Mouse (Mus musculus) bone marrow macrophage, adult 2 months (primary cell): ENCODE measurements around the gene Bckdk. TPM values are rescaled to one million over a fixed set of nuclear protein-coding genes. Genes with fewer than 3 reads are reported as not detected.

ENCODE experiments used
- H3K27ac ChIP-seq: 2 replicates; pipeline ENCODE4 v1.5.1; 2012; ENCODE audit warnings: low read depth, low read length; ENCODE audit not compliant: insufficient read depth
- H3K4me1 ChIP-seq: 2 replicates; pipeline ENCODE4 v1.6.1; 2012; ENCODE audit warnings: low read length; ENCODE audit not compliant: control insufficient read depth, insufficient read depth
- H3K4me3 ChIP-seq: 2 replicates; pipeline ENCODE4 v1.5.1; 2012; ENCODE audit warnings: mild to moderate bottlenecking, low read length, moderate library complexity; ENCODE audit not compliant: insufficient read depth
- CTCF ChIP-seq: IDR thresholded peaks from 2 replicates; pipeline ENCODE4 v1.5.1; 2012; ENCODE audit warnings: low read depth, mild to moderate bottlenecking, low read length, moderate library complexity
- POLR2A ChIP-seq: IDR thresholded peaks from 2 replicates; pipeline ENCODE4 v1.6.1; 2012; ENCODE audit warnings: mild to moderate bottlenecking, low read depth, low read length, borderline replicate concordance
- polyA plus RNA-seq: library from polyadenylated mRNA; stranded (reverse); fragments of >200 nt; gene quantifications from 2 replicates; pipeline ENCODE4 v1.2.4, GENCODE M21; 2012; ENCODE audit not compliant: missing spikeins, insufficient read depth, insufficient read length

Bckdk gene
- polyA plus RNA-seq, 1 experiment: 73.8 TPM

DNA sequence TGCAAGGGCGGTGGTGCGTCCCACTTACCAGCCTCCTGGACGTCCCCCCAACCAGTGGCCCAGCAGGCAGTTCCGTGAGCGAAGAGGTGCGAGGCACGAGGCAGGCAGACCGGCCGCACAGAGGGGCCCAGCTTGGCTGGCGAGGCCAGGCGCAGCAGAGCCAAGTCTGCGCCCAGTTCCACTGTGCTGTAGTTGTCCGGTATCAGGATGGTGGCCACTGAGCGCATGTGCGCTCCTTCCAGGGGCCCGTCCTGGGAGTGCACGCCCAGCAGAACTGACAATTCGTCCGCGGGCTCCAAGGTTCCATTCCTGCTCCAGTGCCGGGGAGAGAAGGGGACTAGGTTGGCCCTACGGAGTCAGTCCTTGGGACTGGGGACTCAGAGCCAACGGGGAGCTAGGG, 40.7 kb downstream of the Bckdk start:
- Histone ChIP-seq H3K4me3 (no peak overlapping the region), H3K4me1 (peaks cover 6% of the 10 kb centered on the region), H3K27ac (no peak overlapping the region)
- TF ChIP-seq CTCF (no peak), POLR2A (no peak)

DNA sequence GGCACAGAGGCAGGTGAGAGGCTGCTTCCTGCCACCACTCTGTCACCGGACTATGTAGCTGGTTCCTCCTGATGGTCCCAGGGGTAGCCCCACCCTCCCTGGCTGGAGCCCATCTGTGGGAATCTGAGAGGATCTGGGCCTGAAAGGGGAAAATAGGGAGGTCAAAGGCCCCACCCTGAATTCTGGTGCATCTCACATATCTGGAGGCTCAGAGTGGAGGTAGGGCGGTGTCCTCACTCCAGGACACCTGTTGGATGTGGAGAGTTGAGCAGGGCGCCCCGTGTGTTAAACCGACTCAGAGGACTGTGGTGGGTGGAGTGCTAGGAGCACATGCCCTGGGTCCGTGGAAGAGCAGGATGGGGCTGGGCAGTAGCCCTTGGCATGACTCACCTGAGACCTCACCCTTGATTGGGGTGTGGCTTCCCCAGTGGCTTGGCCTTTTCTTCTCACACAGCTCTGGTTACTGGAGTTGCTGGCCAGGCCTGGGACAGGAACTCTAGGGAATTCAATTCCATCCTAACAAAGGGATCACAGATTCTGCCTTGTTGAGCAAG, 42.7 kb downstream of the Bckdk start, which contains the start of gene Prss36:
TSS of gene Prss36 (minus strand) at position 256 of the 554 bp plus-strand sequence.
- Histone ChIP-seq H3K4me3 (no peak within 1 kb of the TSS), H3K4me1 (peaks cover 6% of the 10 kb centered on the region), H3K27ac (no peak within 1 kb of the TSS)
- TF ChIP-seq POLR2A: no peak
- TF ChIP-seq CTCF: no peak

DNA sequence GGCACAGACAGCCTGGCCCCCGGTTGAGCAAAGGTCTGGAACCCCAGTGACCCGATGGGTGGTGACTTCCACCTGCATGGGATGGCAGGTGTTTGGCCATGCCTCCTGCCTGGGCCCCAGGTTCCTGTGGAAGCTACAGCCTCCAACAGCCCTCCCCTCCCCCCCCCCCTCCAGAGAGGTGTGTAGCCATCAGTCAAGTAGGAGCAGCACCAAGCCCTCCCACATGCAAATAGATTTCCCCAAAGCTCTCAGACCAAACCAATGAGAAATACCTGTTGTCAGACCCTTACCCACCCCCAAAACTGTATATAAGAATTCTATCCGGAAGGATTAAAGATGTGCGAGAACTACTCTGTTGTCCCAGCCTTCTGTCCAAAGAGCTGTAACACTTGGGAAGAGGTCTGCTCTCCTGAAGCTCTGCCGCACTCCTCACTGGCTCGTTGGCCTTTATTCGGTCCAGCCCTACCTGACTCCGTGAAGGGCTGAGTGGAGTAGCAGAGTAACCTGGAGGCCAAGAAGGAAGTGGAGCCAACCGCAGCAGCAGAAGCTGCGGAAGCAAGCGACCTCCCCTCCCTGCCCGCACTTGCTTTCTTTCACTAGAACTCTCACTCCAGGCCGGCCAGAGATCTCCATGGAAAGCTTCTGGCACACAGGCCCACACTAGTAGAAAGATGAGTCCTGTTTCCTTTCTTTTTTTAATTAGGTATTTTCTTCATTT, 49.1 kb downstream of the Bckdk start:
- peaks cover 6% of the 10 kb centered on the region for H3K4me1 ChIP-seq
- no peak overlapping the region for H3K27ac ChIP-seq
- no peak overlapping the region for H3K4me3 ChIP-seq
- no peak for TF ChIP-seq CTCF
- TF ChIP-seq POLR2A: no peak

DNA sequence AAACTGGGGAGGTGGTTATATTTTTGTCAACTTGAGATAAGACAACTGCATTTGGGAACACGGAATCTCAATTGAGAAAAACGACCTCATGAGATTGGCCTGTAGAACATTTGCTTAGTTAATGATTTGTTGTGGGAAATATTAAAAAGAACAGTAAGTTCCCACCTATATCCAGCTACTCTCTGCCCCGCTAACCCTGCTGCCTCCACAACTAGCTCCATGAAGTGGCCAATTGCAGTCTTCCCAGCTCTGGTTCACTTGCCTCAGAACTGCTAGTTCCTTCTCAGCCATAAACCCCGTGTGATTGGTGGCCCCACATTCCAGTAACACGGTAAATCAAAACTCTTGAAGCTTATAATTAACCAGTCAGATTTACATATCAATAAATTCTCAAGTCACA, 55.5 kb downstream of the Bckdk start:
- Histone ChIP-seq H3K27ac (no peak overlapping the region), H3K4me3 (no peak overlapping the region), H3K4me1 (no peaks in the 10 kb centered on the region)
- no peak for TF ChIP-seq CTCF
- no peak for TF ChIP-seq POLR2A

Other genes with a start within 250 kb of the Bckdk start
- 30.4 and 40.0 TPM in 2 replicates for gene Bcl7c, start 195.1 kb upstream of the Bckdk start, polyA plus RNA-seq
- gene Ctf1, start 191.3 kb upstream of the Bckdk start, polyA plus RNA-seq: not detected in 2 replicates
- gene Ctf2, start 171.9 kb upstream of the Bckdk start, polyA plus RNA-seq: not detected in 2 replicates
- gene Fbxl19, start 159.5 kb upstream of the Bckdk start, polyA plus RNA-seq: 11.9 and 16.5 TPM in 2 replicates
- 44.2 and 45.8 TPM in 2 replicates for gene Orai3, start 134.3 kb upstream of the Bckdk start, polyA plus RNA-seq
- gene Setd1a, start 127.4 kb upstream of the Bckdk start, polyA plus RNA-seq: 28.2 and 30.1 TPM in 2 replicates
- gene Gm49388, start 118.5 kb upstream of the Bckdk start, polyA plus RNA-seq: not detected in 2 replicates
- gene Hsd3b7, start 103.5 kb upstream of the Bckdk start, polyA plus RNA-seq: 43.4 and 47.9 TPM in 2 replicates
- 152 and 168 TPM in 2 replicates for gene Stx4a, start 79.8 kb upstream of the Bckdk start, polyA plus RNA-seq
- gene Stx1b, start 79.5 kb upstream of the Bckdk start, polyA plus RNA-seq: not detected in 2 replicates
- gene Zfp646, start 27.9 kb upstream of the Bckdk start, polyA plus RNA-seq: 14.7 and 16.7 TPM in 2 replicates
- gene Zfp668, start 27.3 kb upstream of the Bckdk start, polyA plus RNA-seq: 8.0 and 9.8 TPM in 2 replicates
- 0.86 and 1.0 TPM in 2 replicates for gene Prss53, start 13.1 kb upstream of the Bckdk start, polyA plus RNA-seq
- not detected in 2 replicates for gene Gm21974, start 8.6 kb upstream of the Bckdk start, polyA plus RNA-seq
- gene Vkorc1, start 8.5 kb upstream of the Bckdk start, polyA plus RNA-seq: 93.3 and 116 TPM in 2 replicates
- gene Kat8, start 8.4 kb downstream of the Bckdk start, polyA plus RNA-seq: 23.7 and 29.1 TPM in 2 replicates
- not detected in 2 replicates for gene Prss8, start 26.0 kb downstream of the Bckdk start, polyA plus RNA-seq
- gene Prss36, start 42.6 kb downstream of the Bckdk start, polyA plus RNA-seq: 1.7 and 2.6 TPM in 2 replicates
- gene Fus, start 63.4 kb downstream of the Bckdk start, polyA plus RNA-seq: 318 and 323 TPM in 2 replicates
- gene Pycard, start 89.8 kb downstream of the Bckdk start, polyA plus RNA-seq: 126 and 140 TPM in 2 replicates
- not detected in 2 replicates for gene Trim72, start 99.9 kb downstream of the Bckdk start, polyA plus RNA-seq
- 515 and 564 TPM in 2 replicates for gene Itgam, start 158.6 kb downstream of the Bckdk start, polyA plus RNA-seq
- 1.7 and 11.3 TPM in 2 replicates for gene Gm49368, start 158.6 kb downstream of the Bckdk start, polyA plus RNA-seq
- gene Itgax, start 225.5 kb downstream of the Bckdk start, polyA plus RNA-seq: 5.8 and 7.0 TPM in 2 replicates